Mouse (Mus musculus) CH12.LX (cell line): ENCODE measurements around the gene Brd1. TPM values are rescaled to one million over a fixed set of nuclear protein-coding genes. Genes with fewer than 3 reads are reported as not detected.

ENCODE experiments used
- DNase-seq: peaks from one replicate; pipeline ENCODE4 v3.0.0-alpha.2; 2013; ENCODE audit errors: extremely low read depth
- H3K27ac ChIP-seq: 2 replicates; pipeline ENCODE4 v1.5.1; 2012; ENCODE audit warnings: low read depth, mild to moderate bottlenecking, control low read depth, moderate library complexity; ENCODE audit not compliant: insufficient read depth
- H3K27me3 ChIP-seq: replicated peaks from 2 replicates; pipeline ENCODE3; 2012; ENCODE audit warnings: inconsistent platforms
- H3K36me3 ChIP-seq, 2 experiments: replicated peaks in 1 of 2; 2 replicates each; pipeline versions ENCODE3 to v1.6.1; 2012; ENCODE audit warnings: inconsistent platforms in 1 of 2, low read length in 1 of 2, mild to moderate bottlenecking in 1 of 2, mixed read lengths in 1 of 2, moderate library complexity in 1 of 2; ENCODE audit not compliant: control insufficient read depth in 1 of 2, insufficient read depth in 1 of 2
- H3K4me1 ChIP-seq, 2 experiments: 2 replicates each; pipeline ENCODE4 v1.6.1; 2012; ENCODE audit warnings: inconsistent platforms in 1 of 2, moderate library complexity in 1 of 2; ENCODE audit not compliant: insufficient read depth in 2 of 2, control insufficient read depth in 1 of 2
- H3K4me2 ChIP-seq: 2 replicates; pipeline ENCODE4 v1.6.1; 2012; ENCODE audit warnings: low read depth, mild to moderate bottlenecking, control low read depth; ENCODE audit not compliant: poor library complexity, insufficient read depth, severe bottlenecking
- H3K4me3 ChIP-seq, 3 experiments: fragments of 150-350 bp in 1 of 3; sonication (generic) in 1 of 3; replicated peaks in 1 of 3; 2 replicates each; pipeline versions ENCODE3 to v1.5.1; 2011 to 2012; ENCODE audit warnings: low read depth in 2 of 3, low read length in 2 of 3, mild to moderate bottlenecking in 2 of 3, moderate library complexity in 2 of 3, control low read depth in 1 of 3, improper control_type of control experiment in 1 of 3, inconsistent platforms in 1 of 3, mixed read lengths in 1 of 3; ENCODE audit not compliant: poor library complexity in 1 of 3
- H3K79me2 ChIP-seq: replicated peaks from 2 replicates; pipeline ENCODE4 v1.6.1; 2012; ENCODE audit warnings: mild to moderate bottlenecking, moderate library complexity; ENCODE audit not compliant: control insufficient read depth, poor library complexity, insufficient read depth, severe bottlenecking; ENCODE audit errors: extremely low read depth
- H3K9ac ChIP-seq: 2 replicates; pipeline ENCODE4 v1.6.1; 2012; ENCODE audit warnings: low read depth, mild to moderate bottlenecking, control low read depth, moderate library complexity; ENCODE audit not compliant: insufficient read depth
- H3K9me3 ChIP-seq: replicated peaks from 2 replicates; pipeline ENCODE3; 2012; ENCODE audit warnings: low read length, inconsistent platforms, mixed read lengths
- BHLHE40 ChIP-seq: IDR thresholded peaks from 2 replicates; pipeline ENCODE4 v1.6.1; 2011; ENCODE audit warnings: mild to moderate bottlenecking, low read depth, low read length, improper control_type of control experiment
- CHD1 ChIP-seq: IDR thresholded peaks from 2 replicates; pipeline ENCODE4 v1.6.1; 2012; ENCODE audit warnings: low read depth, low read length, improper control_type of control experiment, inconsistent platforms
- CTCF ChIP-seq, 2 experiments: IDR thresholded peaks in 1 of 2; conservative IDR thresholded peaks in 1 of 2; 2 replicates each; pipeline ENCODE4 v1.5.1; 2011 to 2012; ENCODE audit warnings: low read depth in 2 of 2, low read length in 2 of 2, improper control_type of control experiment in 1 of 2, inconsistent platforms in 1 of 2, mild to moderate bottlenecking in 1 of 2, moderate library complexity in 1 of 2
- E2F4 ChIP-seq: IDR thresholded peaks from 2 replicates; pipeline ENCODE4 v1.6.1; 2011; ENCODE audit warnings: low read depth, low read length, improper control_type of control experiment; ENCODE audit not compliant: insufficient replicate concordance
- ELF1 ChIP-seq: IDR thresholded peaks from 2 replicates; pipeline ENCODE4 v1.6.1; 2014; ENCODE audit warnings: low read depth, mild to moderate bottlenecking, inconsistent platforms, low read length, improper control_type of control experiment
- EP300 ChIP-seq: IDR thresholded peaks from 2 replicates; pipeline ENCODE4 v1.6.1; 2011; ENCODE audit warnings: low read length, improper control_type of control experiment
- GABPA ChIP-seq: IDR thresholded peaks from 2 replicates; pipeline ENCODE4 v1.6.1; 2012; ENCODE audit warnings: low read depth, low read length, improper control_type of control experiment, inconsistent platforms; ENCODE audit not compliant: insufficient replicate concordance
- IRF4 ChIP-seq: IDR thresholded peaks from 2 replicates; pipeline ENCODE4 v1.6.1; 2014; ENCODE audit warnings: low read depth, mild to moderate bottlenecking, inconsistent platforms, low read length, improper control_type of control experiment
- JUN ChIP-seq: IDR thresholded peaks from 2 replicates; pipeline ENCODE4 v1.6.1; 2011; ENCODE audit warnings: low read depth, mild to moderate bottlenecking, low read length, improper control_type of control experiment, moderate library complexity; ENCODE audit not compliant: insufficient read depth
- JUND ChIP-seq: conservative IDR thresholded peaks from 2 replicates; pipeline ENCODE4 v1.6.1; 2011; ENCODE audit warnings: low read depth, low read length, improper control_type of control experiment
- KAT2A ChIP-seq: IDR thresholded peaks from 2 replicates; pipeline ENCODE4 v1.6.1; 2012; ENCODE audit warnings: low read length, improper control_type of control experiment, inconsistent platforms; ENCODE audit not compliant: insufficient replicate concordance
- MAFK ChIP-seq: IDR thresholded peaks from 2 replicates; pipeline ENCODE4 v1.6.1; 2011; ENCODE audit warnings: low read length, improper control_type of control experiment; ENCODE audit not compliant: insufficient replicate concordance
- MAX ChIP-seq: IDR thresholded peaks from 2 replicates; pipeline ENCODE4 v1.6.1; 2011; ENCODE audit warnings: low read length, improper control_type of control experiment
- MEF2A ChIP-seq: IDR thresholded peaks from 2 replicates; pipeline ENCODE4 v1.6.1; 2014; ENCODE audit warnings: low read depth, mild to moderate bottlenecking, inconsistent platforms, low read length, improper control_type of control experiment, borderline replicate concordance
- NELFE ChIP-seq: IDR thresholded peaks from 2 replicates; pipeline ENCODE4 v1.6.1; 2011; ENCODE audit warnings: low read depth, low read length, improper control_type of control experiment
- NRF1 ChIP-seq: IDR thresholded peaks from 2 replicates; pipeline ENCODE4 v1.6.1; 2014; ENCODE audit warnings: low read depth, mild to moderate bottlenecking, inconsistent platforms, low read length, improper control_type of control experiment, moderate library complexity
- PAX5 ChIP-seq: IDR thresholded peaks from 2 replicates; pipeline ENCODE4 v1.6.1; 2012; ENCODE audit warnings: low read length, inconsistent platforms, mixed read lengths
- POLR2A ChIP-seq: IDR thresholded peaks from 2 replicates; pipeline ENCODE4 v1.6.1; 2011; ENCODE audit warnings: low read depth, mild to moderate bottlenecking, improper control_type of control experiment, low read length
- POLR2AphosphoS2 ChIP-seq: IDR thresholded peaks from 2 replicates; pipeline ENCODE4 v1.6.1; 2011; ENCODE audit warnings: low read depth, low read length, improper control_type of control experiment
- RAD21 ChIP-seq: IDR thresholded peaks from 2 replicates; pipeline ENCODE4 v1.6.1; 2011; ENCODE audit warnings: low read depth, mild to moderate bottlenecking, low read length, improper control_type of control experiment, moderate library complexity
- RCOR1 ChIP-seq: conservative IDR thresholded peaks from 2 replicates; pipeline ENCODE4 v1.6.1; 2012; ENCODE audit warnings: low read depth, mild to moderate bottlenecking, inconsistent platforms, low read length, improper control_type of control experiment
- SMC3 ChIP-seq: IDR thresholded peaks from 2 replicates; pipeline ENCODE4 v1.6.1; 2011; ENCODE audit warnings: low read depth, low read length, improper control_type of control experiment
- TBP ChIP-seq: conservative IDR thresholded peaks from 2 replicates; pipeline ENCODE4 v1.6.1; 2011; ENCODE audit warnings: low read depth, low read length, improper control_type of control experiment
- UBTF ChIP-seq: IDR thresholded peaks from 2 replicates; pipeline ENCODE4 v1.6.1; 2012; ENCODE audit warnings: low read depth, mild to moderate bottlenecking, inconsistent platforms, low read length, improper control_type of control experiment, moderate library complexity
- USF2 ChIP-seq: conservative IDR thresholded peaks from 2 replicates; pipeline ENCODE4 v1.6.1; 2011; ENCODE audit warnings: low read depth, low read length, improper control_type of control experiment
- ZMIZ1 ChIP-seq: IDR thresholded peaks from 2 replicates; pipeline ENCODE4 v1.6.1; 2012; ENCODE audit warnings: low read depth, mild to moderate bottlenecking, inconsistent platforms, low read length, improper control_type of control experiment
- ZNF384 ChIP-seq: IDR thresholded peaks from 2 replicates; pipeline ENCODE4 v1.6.1; 2012; ENCODE audit warnings: low read depth, low read length, improper control_type of control experiment, inconsistent platforms
- dilution Hi-C: fragments of 300-500 bp; cut with MboI; formaldehyde crosslinking; loops from 2 replicates; pipeline ENCODE4 v1.14.3; 2020; ENCODE audit warnings: low sequenced_read_pairs; ENCODE audit not compliant: extremely low pct_unique_long_range_greater_than_20kb, extremely low pct_ligation_motif_present
- in situ Hi-C: fragments of 300-500 bp; cut with MboI; formaldehyde crosslinking; loops from 3 replicates; pipeline ENCODE4 v1.14.3; 2019; ENCODE audit warnings: low sequenced_read_pairs, low pct_ligation_motif_present, low pct_unique_long_range_greater_than_20kb, mixed read lengths
- polyA plus RNA-seq: library from polyadenylated mRNA; unstranded; fragments of >175 nt; gene quantifications from 2 replicates; pipeline ENCODE4 v1.2.1, GENCODE M21; 2012; ENCODE audit warnings: low read depth; ENCODE audit not compliant: insufficient read length
- total RNA-seq, 2 experiments: library from RNA; depleted of rRNA; stranded (reverse); fragments of 300-350 nt in 1 of 2; fragments of >200 nt in 1 of 2; gene quantifications; 2 replicates each; pipeline ENCODE4 v1.2.3; 2012 to 2014

Brd1 gene
- total and polyA plus RNA-seq, 3 experiments: 13.6 to 19.1 (median 16.2) TPM

- no peak overlapping the region for H3K27ac ChIP-seq
- no peak overlapping the region for H3K4me2 ChIP-seq
- no peaks in the 10 kb centered on the region for H3K9me3 ChIP-seq
- no peak for DNase-seq
- in situ Hi-C loops (no loop called here), dilution Hi-C loops (no loop called here)
- no peak for TF ChIP-seq E2F4
- no peak for TF ChIP-seq RAD21
- TF ChIP-seq MAX: no peak
- no peak for TF ChIP-seq NRF1
- no peak for TF ChIP-seq PAX5
- TF ChIP-seq TBP: no peak
- TF ChIP-seq JUND: no peak
- no peak for TF ChIP-seq GABPA
- no peak for TF ChIP-seq IRF4
- TF ChIP-seq MAFK: no peak
- TF ChIP-seq SMC3: no peak
- no peak for TF ChIP-seq POLR2AphosphoS2
- TF ChIP-seq ELF1: no peak
- no peak for TF ChIP-seq MEF2A
- TF ChIP-seq POLR2A: no peak
- no peak for TF ChIP-seq CHD1
- no peak for TF ChIP-seq KAT2A
- TF ChIP-seq USF2: no peak
- TF ChIP-seq JUN: no peak
- TF ChIP-seq BHLHE40: no peak
- no peaks in the 10 kb centered on the region for H3K79me2 ChIP-seq
- no peaks in the 10 kb centered on the region for H3K4me1 ChIP-seq
- peaks cover 8% of the 10 kb centered on the region for H3K27me3 ChIP-seq
- no peak overlapping the region for H3K9ac ChIP-seq
- peaks cover 0 to 9% of the 10 kb centered on the region in 2 experiments for H3K36me3 ChIP-seq
- H3K4me3 ChIP-seq: no peak overlapping the region
These were observed 53.1 kb downstream of the Brd1 start for GRCm38 (mm10) chr15:88680931-88681330.

- no peak overlapping the region for H3K27ac ChIP-seq
- TF ChIP-seq CTCF (conservative IDR thresholded peaks at IDR 0.05 in 1 of 2, IDR thresholded peaks at IDR 0.05 in 1 of 2; ENCODE audit: low read depth in 2 of 2, low read length in 2 of 2) (no peak), UBTF (no peak), ZMIZ1 (no peak), RCOR1 (no peak), USF2 (no peak), EP300 (no peak), JUND (no peak), CHD1 (no peak), NRF1 (no peak), MAFK (no peak), TBP (no peak), NELFE (no peak), MEF2A (no peak), ZNF384 (no peak)
- no peaks in the 10 kb centered on the region for H3K79me2 ChIP-seq
- H3K4me1 ChIP-seq: no peaks in the 10 kb centered on the region
- DNase-seq: no peak
- H3K4me3 ChIP-seq: no peak overlapping the region
- peaks cover 25% of the 10 kb centered on the region for H3K27me3 ChIP-seq
- H3K36me3 ChIP-seq: no peaks in the 10 kb centered on the region
- H3K9ac ChIP-seq: no peak overlapping the region
- dilution Hi-C loops: no loop called here
- no peaks in the 10 kb centered on the region for H3K9me3 ChIP-seq
- H3K4me2 ChIP-seq: no peak overlapping the region
- in situ Hi-C loops: no loop called here
These were observed 56.5 kb downstream of the Brd1 start for GRCm38 (mm10) chr15:88677568-88677967.
